Mouse (Mus musculus) retina, adult 2 months (tissue): Measurements from ENCODE around the gene Tpcn2.

Experiments used
- DNase-seq: peaks from one replicate; pipeline ENCODE4 v3.0.0-alpha.2; 2012; ENCODE audit warnings: low read depth, low spot score

Tpcn2 gene

GRCm38 (mm10) chr7:145299562-145300320, 15.9 kb upstream of the Tpcn2 start:
- no peak for DNase-seq

DNA sequence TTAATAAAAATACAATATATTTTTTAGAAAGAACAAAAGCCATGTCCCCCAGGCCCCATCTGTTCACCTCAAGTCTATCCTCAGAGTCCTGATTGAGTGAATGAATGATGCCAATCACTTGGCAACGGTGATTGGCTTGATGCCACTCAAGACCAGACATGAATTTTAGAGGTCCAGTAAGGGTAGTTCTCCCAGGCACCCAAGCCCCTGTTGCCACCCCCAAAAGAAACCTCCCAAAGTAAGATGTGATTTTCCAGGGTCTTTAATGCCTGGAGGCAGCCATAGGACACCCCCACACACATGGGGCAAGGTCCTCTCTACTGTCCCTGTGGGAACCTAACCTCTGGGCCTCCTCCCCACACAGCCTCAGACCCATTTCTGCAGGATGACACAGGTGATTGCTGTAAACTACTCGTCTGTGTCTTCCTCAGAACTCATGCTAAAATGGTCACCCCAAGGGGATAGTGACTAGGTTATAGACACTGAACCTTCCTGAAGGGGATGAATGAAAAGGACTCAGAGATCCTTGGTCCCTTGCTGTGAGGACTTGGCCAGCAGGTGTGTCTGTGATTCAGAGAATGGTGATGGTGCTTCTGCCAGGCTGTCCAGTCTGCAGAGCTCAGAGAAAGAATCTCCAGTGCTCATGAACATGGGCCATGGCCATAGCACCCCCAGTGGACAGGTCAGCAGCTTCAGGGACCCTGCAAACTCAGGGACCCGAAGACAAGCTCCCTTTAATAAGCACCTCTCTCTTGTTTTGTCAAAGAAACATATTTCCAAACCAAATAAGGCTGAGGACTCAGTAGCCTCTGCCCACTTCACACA, 15.1 kb upstream of the Tpcn2 start:
- no peak for DNase-seq

DNA sequence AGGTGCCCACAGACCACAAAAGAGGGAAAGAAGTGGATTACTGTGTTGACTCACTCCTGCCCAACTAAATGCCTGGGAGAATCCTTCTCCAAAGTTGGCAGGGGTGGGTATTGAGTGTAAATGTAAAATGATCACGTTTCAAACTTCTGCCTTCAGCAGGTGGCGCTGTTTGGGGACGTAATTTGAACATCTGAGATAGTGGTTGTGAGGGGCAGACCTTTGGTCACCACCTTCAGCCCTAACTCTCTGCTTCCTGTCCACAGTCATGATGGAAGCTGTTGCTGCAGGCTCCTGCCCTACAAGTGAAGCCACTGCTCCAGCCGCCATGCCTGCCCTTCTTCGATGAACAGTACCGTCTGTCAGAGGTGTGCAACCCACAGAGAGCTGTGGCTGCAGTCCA, 10.0 kb upstream of the Tpcn2 start:
- no peak for DNase-seq

DNA sequence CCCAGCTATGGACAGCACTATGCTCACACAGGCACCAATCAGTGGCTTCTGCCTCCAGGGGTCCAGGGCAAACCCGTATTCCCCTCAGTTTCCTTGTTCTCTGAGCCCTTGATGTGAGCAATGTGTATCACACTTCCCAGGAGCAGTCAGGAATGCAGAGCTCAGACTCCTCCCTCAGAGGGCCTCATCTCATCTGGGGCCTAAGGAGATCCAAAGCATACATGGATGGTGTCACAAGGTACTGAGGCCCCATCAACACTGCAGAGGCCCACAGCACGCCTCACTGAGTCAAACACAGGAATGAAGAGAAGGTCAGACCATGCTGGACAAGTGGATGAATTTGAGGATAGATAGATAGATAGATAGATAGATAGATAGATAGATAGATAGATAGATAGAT, 8.9 kb upstream of the Tpcn2 start:
- no peak for DNase-seq

DNA sequence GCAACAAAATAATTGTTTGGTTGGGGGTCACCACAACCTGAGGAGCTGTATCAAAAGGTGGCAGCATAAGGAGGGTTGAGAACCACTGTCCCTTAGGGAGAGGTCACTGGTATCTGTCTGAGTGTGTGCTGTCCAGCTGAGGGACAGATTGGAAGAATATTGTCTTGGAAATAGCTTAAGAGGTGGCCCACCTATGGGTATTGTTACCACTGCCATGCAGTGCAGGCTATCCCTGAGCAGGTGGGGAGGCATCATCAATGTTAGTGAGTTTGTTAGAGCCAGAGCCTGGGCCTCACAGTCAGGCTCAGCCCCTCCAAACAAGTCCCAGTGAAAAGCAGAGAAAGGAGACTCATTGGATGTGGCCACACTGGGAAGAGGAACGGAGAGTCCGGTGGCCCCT, 8.0 kb upstream of the Tpcn2 start:
- DNase-seq, result no peak

DNA sequence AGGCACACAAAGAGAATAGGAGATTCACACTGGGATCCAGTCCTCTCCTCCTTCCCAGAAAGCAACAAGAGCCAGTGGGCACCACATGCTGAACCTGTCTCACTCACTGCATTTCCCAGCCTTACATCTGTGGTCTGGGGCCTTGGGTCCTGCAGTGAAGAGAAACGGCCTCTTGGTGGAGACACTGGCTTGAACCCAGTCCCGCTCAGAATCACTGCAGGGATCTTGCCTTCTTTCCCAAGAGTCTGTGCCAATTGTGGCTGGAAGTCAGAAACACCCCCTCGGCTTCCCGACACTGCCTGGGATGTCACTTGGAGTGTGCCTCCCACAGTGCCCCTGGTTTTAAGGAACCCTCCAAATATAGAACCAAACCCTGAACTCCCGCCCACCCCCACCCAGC, 5.5 kb upstream of the Tpcn2 start:
- no peak for DNase-seq

GRCm38 (mm10) chr7:145287410-145287809, 3.6 kb upstream of the Tpcn2 start:
- DNase-seq, result no peak

DNA sequence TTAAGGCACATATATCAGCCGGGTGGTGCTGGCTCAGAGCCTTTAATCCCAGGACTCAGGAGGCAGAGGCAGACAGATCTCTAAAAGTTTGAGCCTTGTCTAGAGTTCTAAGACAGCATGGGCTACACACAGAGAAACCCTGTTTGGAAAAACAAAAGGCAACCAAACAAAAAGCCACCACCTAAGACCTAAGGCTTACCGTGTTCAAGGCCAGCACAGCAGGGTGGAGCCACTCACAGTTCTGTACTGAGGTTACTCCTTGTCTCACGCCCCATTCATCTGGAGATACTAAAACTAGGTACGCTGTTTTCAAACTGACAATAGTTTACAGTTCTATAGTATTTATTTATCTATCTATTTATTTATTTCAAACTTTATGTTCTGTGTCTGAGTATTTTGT, 1.7 kb upstream of the Tpcn2 start:
- no peak for DNase-seq

GRCm38 (mm10) chr7:145284293-145284692, 482 bp upstream of the Tpcn2 start:
- no peak for DNase-seq

DNA sequence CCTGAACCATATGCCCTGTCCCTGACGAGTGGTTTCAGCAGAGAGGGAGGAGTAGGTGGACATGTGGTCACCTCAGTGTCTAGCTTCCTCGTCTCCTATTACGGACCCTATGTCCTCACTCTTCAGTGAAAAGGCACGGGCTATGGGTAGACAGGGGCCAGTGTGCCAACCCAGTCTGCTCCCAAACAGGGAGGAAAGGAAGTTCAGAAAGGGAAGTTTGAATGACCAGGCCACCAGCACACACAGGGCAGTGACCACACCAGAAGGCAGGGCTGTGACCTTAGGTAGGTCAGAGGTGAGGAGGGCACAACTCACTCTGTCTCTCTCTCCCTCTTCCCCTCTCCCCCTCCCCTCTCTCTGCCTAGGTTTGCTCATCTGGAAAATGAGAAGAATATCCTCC, 770 bp downstream of the Tpcn2 start:
- no peak for DNase-seq

DNA sequence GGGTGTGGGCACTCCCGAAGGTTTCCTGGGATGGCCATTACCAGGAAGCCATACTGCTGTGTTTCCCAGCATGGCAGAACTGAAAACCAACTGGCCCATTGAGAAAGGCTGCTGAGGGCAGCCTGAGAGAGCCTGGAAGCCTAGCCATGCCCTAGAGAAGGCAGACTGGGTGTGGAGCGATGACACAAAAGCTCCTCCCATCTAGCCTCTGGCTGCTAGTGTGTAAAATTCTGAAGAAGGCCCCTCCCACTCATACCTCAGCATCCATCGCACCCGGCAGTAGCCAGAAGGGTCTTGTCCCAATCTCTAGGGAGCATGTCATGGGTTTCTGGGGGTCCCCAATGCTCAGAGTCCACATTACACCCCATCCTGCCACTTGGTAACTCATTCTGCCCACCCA, 2.4 kb downstream of the Tpcn2 start:
- DNase-seq, result no peak

GRCm38 (mm10) chr7:145275488-145275887, 8.3 kb downstream of the Tpcn2 start:
- no peak for DNase-seq

- DNase-seq, result no peak
Measured at GRCm38 (mm10) chr7:145270955-145271354, 12.9 kb downstream of the Tpcn2 start.

- DNase-seq, result no peak
Measured at GRCm38 (mm10) chr7:145268890-145269289, 14.9 kb downstream of the Tpcn2 start.

GRCm38 (mm10) chr7:145266011-145266410, 17.8 kb downstream of the Tpcn2 start:
- DNase-seq, result no peak

- DNase-seq, result no peak
Measured at GRCm38 (mm10) chr7:145264202-145264601, 19.6 kb downstream of the Tpcn2 start.

DNA sequence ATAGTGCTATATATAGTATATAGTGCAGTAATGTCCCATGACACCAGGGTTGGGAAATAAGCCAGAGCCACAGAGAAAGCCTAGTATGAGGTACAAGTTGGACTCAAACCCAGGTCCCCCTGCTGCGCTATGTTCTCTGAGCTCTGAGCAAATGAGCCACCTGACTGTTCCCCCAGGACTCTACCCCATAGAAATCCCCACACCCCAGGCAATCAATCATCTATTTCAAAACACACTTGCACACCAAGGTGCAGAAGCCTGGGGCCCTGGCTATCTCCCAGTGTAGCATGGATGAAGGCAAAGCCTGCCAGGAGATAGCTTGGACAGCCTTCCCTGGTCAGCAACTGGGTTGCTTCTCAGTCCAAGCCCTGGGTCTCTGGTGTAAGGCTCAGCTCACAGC, 27.7 kb downstream of the Tpcn2 start:
- no peak for DNase-seq

GRCm38 (mm10) chr7:145253986-145254630, 29.7 kb downstream of the Tpcn2 start:
- no peak for DNase-seq

GRCm38 (mm10) chr7:145252715-145253476, 30.9 kb downstream of the Tpcn2 start:
- peak; percentile 32 for DNase-seq

- DNase-seq, result no peak
Measured at GRCm38 (mm10) chr7:145250225-145250624, 33.6 kb downstream of the Tpcn2 start.

DNA sequence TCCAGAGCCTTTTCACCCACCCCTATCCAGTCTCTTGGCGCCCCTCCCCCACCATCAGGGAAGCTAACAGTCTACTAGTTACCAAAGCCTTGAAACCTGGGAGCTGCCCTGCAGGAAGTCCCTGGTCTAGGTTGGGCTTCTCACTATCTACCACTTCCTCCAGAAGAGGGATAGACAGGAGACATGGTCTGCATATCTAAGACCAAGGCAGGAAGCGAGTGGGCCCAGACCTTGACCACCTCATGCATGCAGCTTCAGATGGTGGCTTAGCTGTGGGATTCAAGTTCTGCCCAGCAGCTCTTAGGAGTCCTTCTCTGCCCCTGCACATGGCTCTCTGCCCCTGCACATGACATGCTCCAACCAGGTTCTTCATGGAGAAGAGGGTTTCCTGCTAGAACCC, 34.9 kb downstream of the Tpcn2 start:
- DNase-seq, result no peak
